9 mouse cellular contexts compared by ENCODE assay signal in genomic region chr5:143638516-143639270, GRCm38 (mm10). TPM values are rescaled to one million over a fixed set of nuclear protein-coding genes. Genes with fewer than 3 reads are reported as not detected.
DNase-seq lines count a peak whose midpoint lies in the region; ATAC-seq lines count a peak whose summit lies in the region.
"Had no signal": no experiment of that assay in that cellular context is flagged by ENCODE, and none has a peak within 500 bp of the region (broad histone marks: within the 10 kb centered on the region; RNA-seq: fewer than 3 reads in every experiment).

No protein-coding gene starts in this region.

- DNase-seq in heart, postnatal 10 days: no peak
- DNase-seq in limb, embryonic 11.5 days (ENCODE audit: low spot score): no peak
- DNase-seq in left cerebral cortex, postnatal 4 days: no peak
- no peak for DNase-seq in frontal cortex, postnatal 10 days (ENCODE audit: low spot score in 2 of 2)
- DNase-seq in embryo, embryonic 10 days (ENCODE audit: low spot score): no peak

- no peak overlapping the region for H3K4me3 ChIP-seq in heart, embryonic 16.5 days (ENCODE audit: low read length)
- H3K4me3 ChIP-seq in neural tube, embryonic 13.5 days: no peak overlapping the region
- no peak overlapping the region for H3K4me3 ChIP-seq in neural tube, embryonic 15.5 days (replicated peaks)
- H3K4me3 ChIP-seq in limb, embryonic 11.5 days (ENCODE audit: low read depth, low read length): no peak overlapping the region
- H3K4me3 ChIP-seq: midbrain, embryonic 15.5 days had no signal

- peaks cover 73% of the 10 kb centered on the region for H3K4me1 ChIP-seq in heart, embryonic 16.5 days (ENCODE audit: control insufficient read depth, insufficient read depth, low read length)
- H3K4me1 ChIP-seq in neural tube, embryonic 13.5 days (replicated peaks): peaks cover 53% of the 10 kb centered on the region
- H3K4me1 ChIP-seq in neural tube, embryonic 15.5 days: peaks cover 37% of the 10 kb centered on the region
- H3K4me1 ChIP-seq in limb, embryonic 11.5 days (ENCODE audit: control insufficient read depth, insufficient read depth, low read length): peaks cover 62% of the 10 kb centered on the region

- H3K4me2 ChIP-seq in heart, embryonic 16.5 days (ENCODE audit: low read depth, low read length): peak overlapping the region; percentile 39
- H3K4me2 ChIP-seq in neural tube, embryonic 13.5 days: no peak overlapping the region
- no peak overlapping the region for H3K4me2 ChIP-seq in neural tube, embryonic 15.5 days
- peak overlapping the region; percentile 2; the same call in 1 of the 2 replicates for H3K4me2 ChIP-seq in limb, embryonic 11.5 days (ENCODE audit: low read depth, severe bottlenecking)
- H3K4me2 ChIP-seq: midbrain, embryonic 15.5 days had no signal

- 43% methylated on average over 7 of the region's 7 CpGs for WGBS in heart, embryonic 16.5 days
- 85% methylated on average over 7 of the region's 7 CpGs for WGBS in neural tube, embryonic 13.5 days
- WGBS in neural tube, embryonic 15.5 days: 71% methylated on average over 7 of the region's 7 CpGs
- WGBS in limb, embryonic 11.5 days: 56% methylated on average over 7 of the region's 7 CpGs

- H3K27me3 ChIP-seq in heart, embryonic 16.5 days (ENCODE audit: control insufficient read depth, insufficient read depth, low read length): no peaks in the 10 kb centered on the region
- no peaks in the 10 kb centered on the region for H3K27me3 ChIP-seq in neural tube, embryonic 13.5 days
- no peaks in the 10 kb centered on the region for H3K27me3 ChIP-seq in neural tube, embryonic 15.5 days (replicated peaks)
- H3K27me3 ChIP-seq in limb, embryonic 11.5 days (ENCODE audit: control insufficient read depth, insufficient read depth, low read length): no peaks in the 10 kb centered on the region
- H3K27me3 ChIP-seq: midbrain, embryonic 15.5 days had no signal

- no peaks in the 10 kb centered on the region for H3K9me3 ChIP-seq in heart, embryonic 16.5 days (replicated peaks; ENCODE audit: control insufficient read depth, low read length)
- H3K9me3 ChIP-seq in neural tube, embryonic 13.5 days: no peaks in the 10 kb centered on the region
- no peaks in the 10 kb centered on the region for H3K9me3 ChIP-seq in neural tube, embryonic 15.5 days (replicated peaks)
- H3K9me3 ChIP-seq in limb, embryonic 11.5 days (ENCODE audit: control insufficient read depth, low read length): no peaks in the 10 kb centered on the region
- H3K9me3 ChIP-seq: midbrain, embryonic 15.5 days had no signal

- no peak for ATAC-seq in heart, embryonic 16.5 days (replicated peaks; ENCODE audit: extremely low read depth, insufficient read depth, low FRiP score)
- no peak for ATAC-seq in neural tube, embryonic 13.5 days (ENCODE audit: low read depth)
- ATAC-seq in neural tube, embryonic 15.5 days (ENCODE audit: low FRiP score): no peak
- no peak for ATAC-seq in limb, embryonic 11.5 days (ENCODE audit: insufficient number of reproducible peaks, low FRiP score, low TSS enrichment, low read depth)
- ATAC-seq: midbrain, embryonic 15.5 days had no signal

- 0 out of 2 replicates have a peak overlapping the region, but pooled peaks have one; percentile 13 for H3K9ac ChIP-seq in heart, embryonic 16.5 days (ENCODE audit: low read length)
- H3K9ac ChIP-seq in neural tube, embryonic 13.5 days: no peak overlapping the region
- no peak overlapping the region for H3K9ac ChIP-seq in neural tube, embryonic 15.5 days (replicated peaks)
- H3K9ac ChIP-seq in limb, embryonic 11.5 days (ENCODE audit: low read length): no peak overlapping the region; the same call in 1 of the 2 replicates
- H3K9ac ChIP-seq: midbrain, embryonic 15.5 days had no signal

- peak overlapping the region; percentile 81 for H3K27ac ChIP-seq in heart, embryonic 16.5 days (ENCODE audit: low read length)
- H3K27ac ChIP-seq in neural tube, embryonic 13.5 days (replicated peaks): peak overlapping the region; percentile 1; the same call in 1 of the 2 replicates
- no peak overlapping the region for H3K27ac ChIP-seq in neural tube, embryonic 15.5 days (replicated peaks)
- peak overlapping the region; percentile 66 for H3K27ac ChIP-seq in limb, embryonic 11.5 days (replicated peaks; ENCODE audit: low read depth, low read length)
- H3K27ac ChIP-seq: midbrain, embryonic 15.5 days had no signal

- H3K36me3 ChIP-seq in heart, embryonic 16.5 days (ENCODE audit: control insufficient read depth, insufficient read depth): no peaks in the 10 kb centered on the region
- no peaks in the 10 kb centered on the region for H3K36me3 ChIP-seq in neural tube, embryonic 13.5 days
- H3K36me3 ChIP-seq in neural tube, embryonic 15.5 days: no peaks in the 10 kb centered on the region
- no peaks in the 10 kb centered on the region for H3K36me3 ChIP-seq in limb, embryonic 11.5 days (ENCODE audit: control insufficient read depth, insufficient read depth, low read length)
- H3K36me3 ChIP-seq: midbrain, embryonic 15.5 days had no signal

- intact Hi-C loops in heart, postnatal 10 days (cut with DNase I): no loop called here
- intact Hi-C loops in left cerebral cortex, postnatal 4 days (cut with DNase I): loop anchor here (10.0 kb wide), 1 partner anchor 46 kb away; no protein-coding TSS in a partner anchor

RNA-seq across cellular contexts. Expression of gene Cyth3, which starts 16.4 kb away (rescaled TPM):
- 59.2 and 59.4 TPM in 2 replicates for polyA plus RNA-seq in heart, embryonic 16.5 days (2015; fragmentation: Nextera tagmentation; extraction: Ambion mirVana)
- 100 to 1,000 TPM in 1 of 2 experiments, 10 to 100 TPM in 1; 87.2 to 125 TPM for total RNA-seq in heart, postnatal 10 days (2021)
- 43.1 and 45.2 TPM in 2 replicates for polyA plus RNA-seq in neural tube, embryonic 13.5 days (2015; fragmentation: Nextera tagmentation; extraction: Ambion mirVana)
- 42.2 and 43.2 TPM in 2 replicates for polyA plus RNA-seq in neural tube, embryonic 15.5 days (2015; fragmentation: Nextera tagmentation; extraction: Ambion mirVana)
- polyA plus RNA-seq in limb, embryonic 11.5 days (2014; fragmentation: Nextera tagmentation; extraction: Ambion mirVana): 49.6 and 51.0 TPM in 2 replicates
- 100 to 1,000 TPM in 1 of 2 experiments, 10 to 100 TPM in 1; 88.2 to 115 TPM for total RNA-seq in left cerebral cortex, postnatal 4 days (2021)

Comparison
In these comparisons a context has a peak if more than half of its experiments do, and no peak if none do; other contexts are left out.
1. H3K4me2 ChIP-seq: peak in heart, embryonic 16.5 days (single experiment) and limb, embryonic 11.5 days (single experiment); none in neural tube, embryonic 13.5 days (single experiment) and neural tube, embryonic 15.5 days (single experiment).